Mouse (Mus musculus): ENCODE measurements around the gene Gpr107. TPM values are rescaled to one million over a fixed set of nuclear protein-coding genes. Genes with fewer than 3 reads are reported as not detected.

Gene Gpr107
- total RNA-seq, 1 experiment from 2014 or later = 15.1 TPM

- ATAC-seq (replicated peaks; ENCODE audit: low read depth, poor library complexity, severe bottlenecking) = no peak
Observed at GRCm38 (mm10) chr2:31189654-31190053, 37.5 kb downstream of the Gpr107 start.

DNA sequence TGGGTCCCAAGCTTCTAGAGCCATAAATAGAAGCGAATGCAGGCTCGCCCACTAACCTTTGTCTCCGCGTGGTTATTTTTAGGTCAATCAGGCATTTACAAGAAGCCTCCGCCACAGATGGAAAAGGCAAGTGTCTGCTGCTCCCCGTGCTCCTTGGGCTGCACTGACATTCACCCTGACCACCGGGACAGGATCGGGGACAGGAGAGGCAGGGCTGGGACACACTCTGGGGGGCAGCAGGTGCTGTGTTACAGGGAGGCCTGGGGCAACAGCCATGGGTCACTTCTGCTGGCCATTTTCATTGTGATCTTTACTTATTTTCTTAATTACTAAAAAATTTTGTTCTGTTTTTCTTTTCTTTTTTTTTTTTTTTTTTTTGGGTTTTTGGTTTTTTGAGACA is 39.6 kb downstream of the Gpr107 start:
- no peak for ATAC-seq (replicated peaks; ENCODE audit: low read depth, poor library complexity, severe bottlenecking)

DNA sequence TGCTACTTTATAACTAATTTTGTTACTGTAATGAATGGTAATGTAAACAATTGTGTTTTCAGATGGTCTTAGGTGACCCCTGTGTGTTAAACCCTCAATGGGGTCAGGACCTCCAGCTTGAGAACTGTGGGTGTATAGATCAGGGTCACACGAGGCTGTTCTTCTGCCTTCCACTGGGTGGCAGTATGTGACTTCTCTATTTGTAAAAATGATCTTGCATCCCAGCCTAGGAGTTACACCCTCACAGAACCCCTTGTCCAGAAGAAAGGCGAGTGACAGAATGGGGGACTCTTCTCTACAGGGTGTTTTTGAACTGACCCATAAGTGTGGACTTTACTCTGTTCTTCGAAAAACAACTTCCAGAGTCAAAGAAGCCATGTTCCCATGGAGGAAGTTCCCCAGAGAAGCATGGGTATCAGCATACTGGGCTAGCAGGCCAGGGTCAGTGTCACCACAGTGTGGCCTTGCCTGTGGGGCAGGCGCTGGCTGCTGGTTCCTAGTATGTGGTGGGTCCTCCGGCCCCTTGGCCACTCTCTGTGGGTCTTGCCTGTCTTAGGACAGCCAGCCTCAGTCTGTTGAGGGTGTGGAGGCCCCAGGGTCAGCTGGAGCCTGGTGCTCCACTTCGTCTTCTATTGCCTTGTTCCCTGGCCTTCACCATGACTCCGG is 42.4 kb downstream of the Gpr107 start:
- ATAC-seq (replicated peaks; ENCODE audit: low read depth, poor library complexity, severe bottlenecking) = peak; percentile 88

GRCm38 (mm10) chr2:31198621-31199020 is 46.5 kb downstream of the Gpr107 start:
- ATAC-seq (replicated peaks; ENCODE audit: low read depth, poor library complexity, severe bottlenecking) = no peak

DNA sequence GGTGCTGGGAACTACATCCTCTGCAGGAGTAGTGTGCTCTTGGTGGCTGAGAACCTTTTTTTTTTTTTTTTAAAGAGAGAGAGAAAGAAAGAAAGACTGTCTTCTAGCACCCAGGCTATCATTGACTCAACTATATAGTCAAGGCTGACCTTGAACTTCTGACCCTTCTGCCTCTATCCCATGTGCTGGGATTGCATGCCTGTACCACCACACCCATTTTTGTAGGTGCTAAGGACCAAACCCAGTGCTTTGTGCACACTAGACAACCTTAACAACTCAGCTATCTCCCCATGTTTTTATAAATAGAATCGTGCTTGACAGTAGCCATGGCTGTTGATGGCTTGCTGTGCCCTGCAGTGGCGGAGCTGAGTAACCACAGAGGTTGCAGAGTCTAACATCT is 47.9 kb downstream of the Gpr107 start:
- ATAC-seq (replicated peaks; ENCODE audit: low read depth, poor library complexity, severe bottlenecking) = no peak

DNA sequence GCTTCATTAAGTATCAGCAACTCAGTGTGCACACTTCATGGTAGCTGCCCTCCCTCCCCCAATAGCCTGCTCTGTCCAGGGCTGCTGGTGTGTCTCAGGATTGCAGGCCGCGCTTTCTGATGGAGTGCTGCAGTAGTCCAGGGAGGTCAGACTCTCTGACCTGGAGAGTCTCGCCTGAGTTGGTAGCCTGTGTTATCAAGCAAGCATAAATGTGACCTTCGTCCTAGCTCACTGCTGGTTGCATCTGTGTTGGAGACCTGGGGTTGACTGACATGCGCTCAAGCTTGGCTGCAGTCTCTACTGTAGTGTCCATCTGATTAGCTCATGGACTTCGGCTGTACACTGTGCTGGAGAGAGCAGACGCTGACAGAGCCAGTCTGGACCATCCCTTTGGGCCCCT is 49.7 kb downstream of the Gpr107 start:
- ATAC-seq (replicated peaks; ENCODE audit: low read depth, poor library complexity, severe bottlenecking) = no peak

- ATAC-seq (replicated peaks; ENCODE audit: low read depth, poor library complexity, severe bottlenecking) = no peak
Observed at GRCm38 (mm10) chr2:31202357-31202756, 50.2 kb downstream of the Gpr107 start.

- ATAC-seq (replicated peaks; ENCODE audit: low read depth, poor library complexity, severe bottlenecking) = no peak
Observed at GRCm38 (mm10) chr2:31202956-31203355, 50.8 kb downstream of the Gpr107 start.

GRCm38 (mm10) chr2:31204677-31205076 is 52.6 kb downstream of the Gpr107 start:
- no peak for ATAC-seq (replicated peaks; ENCODE audit: low read depth, poor library complexity, severe bottlenecking)

DNA sequence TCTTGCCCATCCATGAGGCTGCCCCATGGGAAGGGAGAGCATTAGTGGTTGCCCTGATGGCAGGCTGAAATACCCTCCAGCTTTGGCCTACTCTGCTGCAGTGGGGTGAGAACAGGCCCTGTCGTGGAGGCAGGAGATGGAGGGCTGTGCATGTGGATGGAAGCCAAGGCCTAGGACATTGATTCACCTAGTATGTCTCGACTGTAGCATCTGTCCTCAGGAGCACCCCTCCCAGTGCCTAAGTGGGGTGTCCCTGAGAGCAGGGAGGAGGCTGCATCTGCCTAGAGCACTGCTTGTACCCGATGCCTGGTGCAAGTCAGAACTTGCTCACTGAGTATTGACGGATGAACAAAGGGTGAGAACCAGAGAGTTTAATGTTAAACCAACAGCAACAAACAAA is 54.1 kb downstream of the Gpr107 start:
- no peak for ATAC-seq (replicated peaks; ENCODE audit: low read depth, poor library complexity, severe bottlenecking)

DNA sequence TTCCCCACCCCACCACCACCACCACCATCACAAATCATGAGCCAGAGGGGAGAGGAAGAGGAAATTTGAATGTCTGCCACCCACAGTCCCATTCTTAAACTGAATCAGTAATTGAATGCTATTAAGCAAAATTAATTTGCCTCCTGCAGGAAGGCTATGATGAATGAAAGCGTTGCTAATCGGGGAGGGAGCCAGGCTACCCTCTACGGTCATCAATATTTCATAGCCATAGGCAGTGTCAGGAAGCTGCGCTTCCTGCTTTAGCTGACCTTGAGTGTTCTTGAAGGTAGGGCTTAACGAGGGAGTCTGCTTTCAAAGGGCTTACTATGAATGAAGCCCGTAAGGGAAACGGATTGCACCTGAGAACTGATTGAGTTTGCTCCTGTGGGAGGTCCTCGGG is 54.8 kb downstream of the Gpr107 start:
- ATAC-seq (replicated peaks; ENCODE audit: low read depth, poor library complexity, severe bottlenecking) = no peak

GRCm38 (mm10) chr2:31208544-31209142 is 56.5 kb downstream of the Gpr107 start:
- ATAC-seq (replicated peaks; ENCODE audit: low read depth, poor library complexity, severe bottlenecking) = peak; percentile 67

DNA sequence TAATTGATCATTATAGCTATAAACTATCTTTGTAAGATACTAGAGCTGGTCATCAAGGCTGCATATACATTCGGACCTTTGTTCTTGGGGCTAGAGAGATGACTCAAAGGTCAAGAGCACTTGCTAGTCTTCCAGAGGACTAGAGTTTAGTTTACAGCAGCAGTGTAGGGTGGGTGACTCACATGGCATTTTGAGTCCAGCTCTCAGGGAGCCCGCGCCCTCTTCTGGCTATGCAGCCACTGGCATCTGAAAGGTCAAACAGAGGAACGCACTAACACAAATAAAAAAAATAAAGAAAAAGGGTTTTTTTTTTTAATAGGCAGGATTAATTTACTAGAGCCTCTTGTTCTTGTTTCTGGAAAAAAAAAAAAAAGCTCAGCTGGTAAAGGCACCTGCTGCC is 57.4 kb downstream of the Gpr107 start:
- ATAC-seq (replicated peaks; ENCODE audit: low read depth, poor library complexity, severe bottlenecking) = no peak

GRCm38 (mm10) chr2:31210144-31210847 is 58.2 kb downstream of the Gpr107 start:
- ATAC-seq (replicated peaks; ENCODE audit: low read depth, poor library complexity, severe bottlenecking) = no peak

- ATAC-seq (replicated peaks; ENCODE audit: low read depth, poor library complexity, severe bottlenecking) = no peak
Observed at GRCm38 (mm10) chr2:31211204-31211603, 59.1 kb downstream of the Gpr107 start.

- no peak for ATAC-seq (replicated peaks; ENCODE audit: low read depth, poor library complexity, severe bottlenecking)
Observed at GRCm38 (mm10) chr2:31214211-31214796, 62.2 kb downstream of the Gpr107 start.

- no peak for ATAC-seq (replicated peaks; ENCODE audit: low read depth, poor library complexity, severe bottlenecking)
Observed at GRCm38 (mm10) chr2:31218611-31219010, 66.5 kb downstream of the Gpr107 start.

DNA sequence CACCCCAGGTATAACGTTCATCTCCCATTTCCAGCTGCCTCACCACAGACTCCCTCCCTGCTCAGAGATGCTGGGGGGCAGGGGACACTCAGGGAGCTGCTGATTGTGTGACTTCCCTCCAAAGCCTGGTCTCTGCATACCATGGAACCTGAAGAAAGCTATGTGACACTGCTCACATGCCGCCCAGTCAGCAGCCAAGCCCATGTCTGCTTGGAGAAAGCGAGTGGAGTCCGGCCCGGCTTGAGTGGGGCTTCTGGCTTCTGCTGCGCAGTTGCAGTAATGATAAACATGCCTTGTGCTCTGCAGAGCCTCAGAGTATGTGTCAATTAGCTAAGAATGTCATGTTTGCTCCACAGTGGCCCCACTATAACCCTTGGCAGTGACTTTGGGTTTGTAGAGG is 67.4 kb downstream of the Gpr107 start:
- ATAC-seq (replicated peaks; ENCODE audit: low read depth, poor library complexity, severe bottlenecking) = no peak

- no peak for ATAC-seq (replicated peaks; ENCODE audit: low read depth, poor library complexity, severe bottlenecking)
Observed at GRCm38 (mm10) chr2:31220844-31221243, 68.7 kb downstream of the Gpr107 start.

- ATAC-seq (replicated peaks; ENCODE audit: low read depth, poor library complexity, severe bottlenecking) = no peak
Observed at GRCm38 (mm10) chr2:31221582-31221981, 69.5 kb downstream of the Gpr107 start.

DNA sequence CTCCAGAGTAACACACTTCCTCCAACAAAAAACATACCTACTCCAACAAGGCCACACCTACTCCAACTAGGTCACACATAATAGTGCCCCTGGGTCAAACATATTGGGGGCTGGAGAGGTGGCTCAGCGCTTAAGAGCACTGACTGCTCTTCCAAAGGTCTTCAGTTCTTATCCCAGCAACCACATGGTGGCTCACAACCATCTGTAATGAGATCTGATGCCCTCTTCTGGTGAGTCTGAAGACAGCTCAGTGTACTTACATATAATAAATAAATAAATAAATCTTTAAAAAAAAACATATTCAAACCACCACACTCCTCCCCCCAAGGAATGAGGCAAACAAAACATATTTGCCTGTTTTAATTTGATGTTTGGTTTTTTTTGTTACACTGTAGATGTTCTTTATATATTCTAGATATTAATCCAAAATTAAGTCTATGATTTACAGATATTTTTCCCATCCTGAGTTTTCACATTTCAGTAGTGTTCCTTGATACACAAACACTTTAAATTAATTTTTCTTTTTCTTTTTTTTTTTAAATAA is 76.7 kb downstream of the Gpr107 start:
- ATAC-seq (replicated peaks; ENCODE audit: low read depth, poor library complexity, severe bottlenecking) = no peak
